Mouse (Mus musculus): Measurements from ENCODE around the gene A26c2.

A26c2 gene

DNA sequence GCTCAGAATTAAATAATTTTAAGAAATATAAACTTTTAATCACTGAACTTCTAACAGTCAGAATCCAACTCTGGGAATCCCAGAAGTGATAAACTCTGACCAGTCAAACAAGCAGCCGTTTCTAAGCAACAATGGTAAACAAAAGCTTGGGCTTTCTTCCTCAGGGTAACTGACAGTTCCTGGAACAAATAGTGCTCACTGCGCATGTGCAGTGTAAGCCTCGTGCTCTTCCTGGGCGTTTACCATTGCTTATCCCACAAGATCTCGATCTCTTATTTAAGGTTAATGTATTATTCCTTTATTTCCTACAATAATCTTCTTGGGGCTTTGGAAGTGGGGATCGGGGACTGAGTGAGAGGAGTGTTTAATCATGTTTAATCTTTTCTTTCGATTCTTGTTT lies at the start of gene A26c2:
Gene A26c2, minus strand, starts transcription at position 101 of the 400 bp plus-strand sequence.
- no peak for DNase-seq (ENCODE audit: low spot score)

GRCm38 (mm10) chr7:62851471-62851870 lies 28.0 kb upstream of the A26c2 start:
- DNase-seq (ENCODE audit: low spot score) = no peak
